Comparison of ENCODE assay signal across 15 mouse cellular contexts in the genomic region with DNA sequence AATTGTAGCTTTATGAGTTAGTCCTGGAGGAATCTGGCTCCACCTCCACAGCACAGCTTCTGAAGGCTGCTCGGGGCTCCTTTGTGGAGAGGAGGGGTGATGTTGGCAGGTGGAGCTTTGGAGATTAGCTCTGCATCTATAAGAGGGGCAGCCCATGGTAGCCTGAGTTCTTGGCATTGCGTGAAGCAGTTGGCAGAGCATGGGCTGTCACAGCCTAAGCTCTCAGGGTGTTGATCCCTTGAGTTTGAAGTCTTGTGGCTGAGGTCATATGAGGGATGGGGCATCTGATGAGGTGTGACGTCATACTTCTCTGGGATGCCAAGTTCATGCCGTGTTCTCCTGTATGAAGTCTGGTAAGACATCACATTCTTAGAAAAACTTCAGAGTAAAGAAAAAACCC.
DNase-seq lines count a peak whose midpoint lies in the region; ATAC-seq and TF ChIP-seq lines count a peak whose summit lies in the region.
"Had no signal": no experiment of that assay in that cellular context is flagged by ENCODE, and none has a peak within 500 bp of the region (broad histone marks: within the 10 kb centered on the region; RNA-seq: fewer than 3 reads in every experiment).

No protein-coding gene starts in this region.

- no peaks in the 10 kb centered on the region for H3K27me3 ChIP-seq in embryonic facial prominence, embryonic 14.5 days (replicated peaks; ENCODE audit: control insufficient read depth, insufficient read depth, low read length)
- no peaks in the 10 kb centered on the region for H3K27me3 ChIP-seq in embryonic facial prominence, embryonic 10.5 days (replicated peaks; ENCODE audit: low read depth, poor library complexity, severe bottlenecking)
- no peaks in the 10 kb centered on the region for H3K27me3 ChIP-seq in hindbrain, embryonic 16.5 days (replicated peaks; ENCODE audit: control insufficient read depth, insufficient read depth, low read length)
- H3K27me3 ChIP-seq in hindbrain, embryonic 10.5 days (ENCODE audit: insufficient read depth, poor library complexity, severe bottlenecking) = no peaks in the 10 kb centered on the region
- H3K27me3 ChIP-seq in liver, embryonic 16.5 days (ENCODE audit: control insufficient read depth, insufficient read depth, low read depth, low read length) = no peaks in the 10 kb centered on the region
- H3K27me3 ChIP-seq in thymus, adult 2 months (ENCODE audit: control insufficient read depth, insufficient read depth, low read length) = no peaks in the 10 kb centered on the region
- H3K27me3 ChIP-seq: hindbrain, embryonic 12.5 days; limb, embryonic 15.5 days; neural tube, embryonic 12.5 days had no signal

- H3K9me3 ChIP-seq in embryonic facial prominence, embryonic 14.5 days (ENCODE audit: control insufficient read depth, low read length) = 0 out of 2 replicates have a peak, but pooled peaks cover 7% of the 10 kb centered on the region
- H3K9me3 ChIP-seq in embryonic facial prominence, embryonic 10.5 days = peaks cover 4% of the 10 kb centered on the region; the same call in 1 of the 2 replicates
- H3K9me3 ChIP-seq in hindbrain, embryonic 16.5 days (ENCODE audit: control insufficient read depth, low read length) = no peaks in the 10 kb centered on the region
- 0 out of 2 replicates have a peak, but pooled peaks cover 3% of the 10 kb centered on the region for H3K9me3 ChIP-seq in hindbrain, embryonic 10.5 days
- no peaks in the 10 kb centered on the region for H3K9me3 ChIP-seq in liver, embryonic 16.5 days (replicated peaks; ENCODE audit: control insufficient read depth, low read length)
- H3K9me3 ChIP-seq: G1E; hindbrain, embryonic 12.5 days; limb, embryonic 15.5 days; neural tube, embryonic 12.5 days had no signal

- H3K4me3 ChIP-seq in embryonic facial prominence, embryonic 14.5 days (ENCODE audit: low read depth, low read length) = no peak overlapping the region
- H3K4me3 ChIP-seq in embryonic facial prominence, embryonic 10.5 days = no peak overlapping the region
- H3K4me3 ChIP-seq in hindbrain, embryonic 16.5 days (ENCODE audit: low read length) = no peak overlapping the region
- H3K4me3 ChIP-seq in hindbrain, embryonic 10.5 days = no peak overlapping the region
- peak overlapping the region; percentile 36 for H3K4me3 ChIP-seq in liver, embryonic 16.5 days (ENCODE audit: low read depth, low read length)
- no peak overlapping the region for H3K4me3 ChIP-seq in thymus, adult 2 months (ENCODE audit: control insufficient read depth, insufficient read depth, low read length)
- H3K4me3 ChIP-seq: hindbrain, embryonic 12.5 days; limb, embryonic 15.5 days; neural tube, embryonic 12.5 days had no signal

- DNase-seq in embryonic facial prominence, embryonic 14.5 days (ENCODE audit: low spot score) = peak; percentile 3
- no peak for DNase-seq in embryonic facial prominence, embryonic 10.5 days (ENCODE audit: low spot score)
- DNase-seq in hindbrain, embryonic 10.5 days (ENCODE audit: low spot score) = no peak
- DNase-seq in c-Kit-negative CD71-positive TER-119-positive erythroid progenitor cells, embryonic 14.5 days (ENCODE audit: low read depth, low spot score) = peak; percentile 62
- no peak for DNase-seq in right cerebral cortex, adult 2 months (ENCODE audit: low spot score in 2 of 2)
- no peak for DNase-seq in thymus, adult 2 months
- DNase-seq: layer of hippocampus, adult 9-11 months; right cerebral cortex, postnatal 25 days had no signal

- H3K4me1 ChIP-seq in embryonic facial prominence, embryonic 14.5 days (ENCODE audit: control insufficient read depth, insufficient read depth, low read length) = no peaks in the 10 kb centered on the region
- H3K4me1 ChIP-seq in embryonic facial prominence, embryonic 10.5 days = peaks cover 3% of the 10 kb centered on the region; the same call in 1 of the 2 replicates
- H3K4me1 ChIP-seq in hindbrain, embryonic 16.5 days (ENCODE audit: control insufficient read depth, insufficient read depth, low read depth, low read length) = no peaks in the 10 kb centered on the region; the same call in none of the 2 replicates
- H3K4me1 ChIP-seq in hindbrain, embryonic 10.5 days (replicated peaks) = peaks cover 2% of the 10 kb centered on the region; the same call in 1 of the 2 replicates
- H3K4me1 ChIP-seq in liver, embryonic 16.5 days (ENCODE audit: control insufficient read depth, low read depth, low read length) = no peaks in the 10 kb centered on the region; the same call in 1 of the 2 replicates
- no peaks in the 10 kb centered on the region for H3K4me1 ChIP-seq in thymus, adult 2 months (replicated peaks; ENCODE audit: control insufficient read depth, insufficient read depth, low read length)
- H3K4me1 ChIP-seq: limb, embryonic 15.5 days; neural tube, embryonic 12.5 days had no signal

- H3K27ac ChIP-seq in embryonic facial prominence, embryonic 14.5 days (replicated peaks; ENCODE audit: low read depth, low read length) = no peak overlapping the region
- H3K27ac ChIP-seq in embryonic facial prominence, embryonic 10.5 days (replicated peaks) = no peak overlapping the region
- H3K27ac ChIP-seq in hindbrain, embryonic 16.5 days (ENCODE audit: low read depth, low read length) = no peak overlapping the region
- H3K27ac ChIP-seq in hindbrain, embryonic 10.5 days = no peak overlapping the region
- H3K27ac ChIP-seq in liver, embryonic 16.5 days (ENCODE audit: low read length) = peak overlapping the region; percentile 91
- H3K27ac ChIP-seq in thymus, adult 2 months (ENCODE audit: control insufficient read depth, insufficient read depth, low read length) = no peak overlapping the region
- H3K27ac ChIP-seq: hindbrain, embryonic 12.5 days; limb, embryonic 15.5 days; neural tube, embryonic 12.5 days had no signal

- WGBS in embryonic facial prominence, embryonic 14.5 days = 57% methylated on average over 4 of the region's 4 CpGs
- 76% methylated on average over 4 of the region's 4 CpGs for WGBS in embryonic facial prominence, embryonic 10.5 days
- 65% methylated on average over 4 of the region's 4 CpGs for WGBS in hindbrain, embryonic 16.5 days
- 73% methylated on average over 4 of the region's 4 CpGs for WGBS in hindbrain, embryonic 10.5 days
- WGBS in liver, embryonic 16.5 days (ENCODE audit: insufficient replicate concordance) = 45% methylated on average over 4 of the region's 4 CpGs
- WGBS in thymus, adult 2 months = 82% methylated on average over 4 of the region's 4 CpGs

- H3K9ac ChIP-seq in embryonic facial prominence, embryonic 14.5 days (ENCODE audit: low read depth, low read length) = no peak overlapping the region
- no peak overlapping the region for H3K9ac ChIP-seq in hindbrain, embryonic 16.5 days (ENCODE audit: low read depth, low read length)
- H3K9ac ChIP-seq in liver, embryonic 16.5 days (ENCODE audit: low read depth, low read length) = 0 out of 2 replicates have a peak overlapping the region, but pooled peaks have one; percentile 20
- H3K9ac ChIP-seq: hindbrain, embryonic 12.5 days; limb, embryonic 15.5 days; neural tube, embryonic 12.5 days had no signal

- TF ChIP-seq CTCF in thymus, adult 2 months (IDR thresholded peaks at IDR 0.05; ENCODE audit: borderline replicate concordance, control insufficient read depth, extremely low read depth, insufficient read depth, low read length, poor library complexity) = no peak

- ATAC-seq in embryonic facial prominence, embryonic 14.5 days (ENCODE audit: low read depth) = no peak
- ATAC-seq in hindbrain, embryonic 16.5 days = peak; percentile 40; the same call in 1 of the 2 replicates
- peak; percentile 78 for ATAC-seq in liver, embryonic 16.5 days (ENCODE audit: low read depth)
- ATAC-seq: activated CD4-positive, CD25-positive, alpha-beta regulatory T cell, adult 4 months had no signal

- no peak for TF ChIP-seq POLR2A in thymus, adult 2 months (IDR thresholded peaks at IDR 0.05; ENCODE audit: control insufficient read depth, extremely low read depth, insufficient read depth, low read length, poor library complexity)

- H3K36me3 ChIP-seq in embryonic facial prominence, embryonic 14.5 days (ENCODE audit: control insufficient read depth, insufficient read depth, low read length) = no peaks in the 10 kb centered on the region
- H3K36me3 ChIP-seq in embryonic facial prominence, embryonic 10.5 days (replicated peaks) = no peaks in the 10 kb centered on the region
- H3K36me3 ChIP-seq in hindbrain, embryonic 16.5 days (ENCODE audit: control insufficient read depth, insufficient read depth, low read length) = no peaks in the 10 kb centered on the region
- H3K36me3 ChIP-seq in hindbrain, embryonic 10.5 days = no peaks in the 10 kb centered on the region
- no peaks in the 10 kb centered on the region for H3K36me3 ChIP-seq in liver, embryonic 16.5 days (ENCODE audit: control insufficient read depth, insufficient read depth)
- no peaks in the 10 kb centered on the region for H3K36me3 ChIP-seq in thymus, adult 2 months (ENCODE audit: control insufficient read depth, insufficient read depth, low read length)
- H3K36me3 ChIP-seq: G1E; hindbrain, embryonic 12.5 days; limb, embryonic 15.5 days; neural tube, embryonic 12.5 days had no signal

- H3K4me2 ChIP-seq in embryonic facial prominence, embryonic 14.5 days (ENCODE audit: low read depth, low read length) = no peak overlapping the region
- no peak overlapping the region for H3K4me2 ChIP-seq in hindbrain, embryonic 16.5 days (ENCODE audit: low read length)
- peak overlapping the region; percentile 35 for H3K4me2 ChIP-seq in liver, embryonic 16.5 days (ENCODE audit: low read depth, low read length)
- H3K4me2 ChIP-seq: hindbrain, embryonic 12.5 days; limb, embryonic 15.5 days; neural tube, embryonic 12.5 days had no signal

Comparison
In these comparisons a context has a peak if more than half of its experiments do, and no peak if none do; other contexts are left out.
1. DNase-seq: peak in embryonic facial prominence, embryonic 14.5 days (single experiment) and c-Kit-negative CD71-positive TER-119-positive erythroid progenitor cells, embryonic 14.5 days (single experiment); none in embryonic facial prominence, embryonic 10.5 days (single experiment), hindbrain, embryonic 10.5 days (single experiment), right cerebral cortex, adult 2 months (0 of 2) and thymus, adult 2 months (single experiment).